Mouse (Mus musculus) midbrain, embryonic 14.5 days (tissue): ENCODE measurements around the gene Tpst2. TPM values are rescaled to one million over a fixed set of nuclear protein-coding genes. Genes with fewer than 3 reads are reported as not detected.

Source experiments
- ATAC-seq: fragments of 200-750 bp; cut with Nextera tagmentation; 2 replicates; pipeline ENCODE4 v1.8.0; 2017; ENCODE audit warnings: moderate number of reproducible peaks, moderate library complexity; ENCODE audit not compliant: low FRiP score, low TSS enrichment
- DNase-seq: peaks from one replicate; pipeline ENCODE4 v3.0.0-alpha.2; 2015
- H3K27ac ChIP-seq: fragments of 300-500 bp; sonication (generic); replicated peaks from 2 replicates; pipeline ENCODE4 v1.5.1; 2014; ENCODE audit warnings: mild to moderate bottlenecking, low read depth, low read length, moderate library complexity
- H3K27me3 ChIP-seq: fragments of 300-500 bp; sonication (generic); 2 replicates; pipeline ENCODE4 v1.6.1; 2014; ENCODE audit warnings: low read length, control low read depth, mixed read lengths; ENCODE audit not compliant: control insufficient read depth, insufficient read depth
- H3K36me3 ChIP-seq: fragments of 300-500 bp; sonication (generic); 2 replicates; pipeline ENCODE4 v1.6.1; 2014; ENCODE audit warnings: low read length, control low read depth; ENCODE audit not compliant: control insufficient read depth, insufficient read depth
- H3K4me1 ChIP-seq: fragments of 300-500 bp; sonication (generic); 2 replicates; pipeline ENCODE4 v1.6.1; 2014; ENCODE audit warnings: mild to moderate bottlenecking, antibody characterized with exemption, low read length, control low read depth; ENCODE audit not compliant: control insufficient read depth, insufficient read depth
- H3K4me2 ChIP-seq: fragments of 300-500 bp; sonication (generic); 2 replicates; pipeline ENCODE4 v1.6.1; 2014; ENCODE audit warnings: mild to moderate bottlenecking, low read length, moderate library complexity
- H3K4me3 ChIP-seq: fragments of 300-500 bp; sonication (generic); replicated peaks from 2 replicates; pipeline ENCODE4 v1.5.1; 2014; ENCODE audit warnings: low read depth, low read length
- H3K9ac ChIP-seq: fragments of 300-500 bp; sonication (generic); replicated peaks from 2 replicates; pipeline ENCODE4 v1.6.1; 2014; ENCODE audit warnings: mild to moderate bottlenecking, low read length, moderate library complexity
- H3K9me3 ChIP-seq: fragments of 300-500 bp; sonication (generic); 2 replicates; pipeline ENCODE4 v1.6.1; 2016; ENCODE audit warnings: low read length, control low read depth, mixed read lengths; ENCODE audit not compliant: control insufficient read depth
- WGBS: fragments of 180-500 bp; shearing (Covaris S2); extraction: QIAGEN DNeasy Blood & Tissue Kit; methylation state at CpG from one replicate; pipeline ENCODE4 v1.1.7; 2014; 5-methylcytosine and 5-hydroxymethylcytosine counted together
- polyA plus RNA-seq: library from polyadenylated mRNA; unstranded; fragments of >200 nt; fragmentation: Nextera tagmentation; extraction: Ambion mirVana; gene quantifications from 2 replicates; pipeline ENCODE4 v1.2.1, GENCODE M21; 2014

Tpst2 gene
- polyA plus RNA-seq, 1 experiment from 2014 or later, result 26.4 TPM

DNA sequence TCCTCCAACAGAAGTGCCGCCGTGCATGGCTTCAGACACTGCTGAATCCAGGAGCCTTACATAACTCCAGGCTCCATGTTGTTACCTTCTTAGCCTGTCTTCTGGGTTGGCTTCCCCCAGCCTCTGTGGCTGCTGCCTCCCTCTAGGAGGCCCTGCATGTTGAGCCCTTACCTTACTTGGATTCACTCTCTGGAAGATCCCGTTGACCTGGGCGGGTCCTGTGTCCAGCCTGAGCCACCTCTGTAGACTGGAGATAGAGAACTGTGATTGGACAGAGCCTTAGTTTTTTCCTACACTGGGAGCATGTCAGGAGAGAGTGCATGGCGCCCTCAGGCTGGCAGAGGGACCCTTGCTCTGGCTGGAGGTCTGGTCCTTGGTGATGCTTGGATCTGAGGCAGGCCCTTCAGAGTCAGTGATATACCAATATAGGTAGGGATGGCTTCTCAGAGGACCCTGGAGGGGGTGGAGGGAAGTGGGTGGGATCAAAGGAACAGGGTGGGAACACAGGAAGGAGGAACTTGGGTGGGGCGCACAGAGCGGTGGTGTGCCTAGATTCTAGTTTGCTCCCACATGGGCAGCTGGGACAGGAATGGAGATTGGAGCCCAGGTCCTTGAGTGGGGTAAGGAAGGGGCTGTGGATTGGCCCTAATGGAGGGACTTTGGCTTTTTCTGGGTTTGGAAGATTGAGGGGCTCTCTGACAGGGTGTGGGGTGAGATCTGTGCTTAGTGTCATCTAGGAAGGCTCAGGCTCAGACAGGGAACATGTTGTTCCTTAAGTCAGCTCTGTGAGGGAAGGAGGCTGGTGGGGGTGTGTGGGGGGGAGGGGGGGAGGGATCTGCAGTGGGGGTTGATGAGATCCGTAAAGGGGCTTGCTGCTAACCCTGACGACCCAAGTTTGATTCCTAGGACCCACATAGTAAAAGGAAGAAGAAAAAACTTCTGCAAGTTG is 12.0 kb downstream of the Tpst2 start:
- H3K27me3 ChIP-seq, result no peaks in the 10 kb centered on the region

DNA sequence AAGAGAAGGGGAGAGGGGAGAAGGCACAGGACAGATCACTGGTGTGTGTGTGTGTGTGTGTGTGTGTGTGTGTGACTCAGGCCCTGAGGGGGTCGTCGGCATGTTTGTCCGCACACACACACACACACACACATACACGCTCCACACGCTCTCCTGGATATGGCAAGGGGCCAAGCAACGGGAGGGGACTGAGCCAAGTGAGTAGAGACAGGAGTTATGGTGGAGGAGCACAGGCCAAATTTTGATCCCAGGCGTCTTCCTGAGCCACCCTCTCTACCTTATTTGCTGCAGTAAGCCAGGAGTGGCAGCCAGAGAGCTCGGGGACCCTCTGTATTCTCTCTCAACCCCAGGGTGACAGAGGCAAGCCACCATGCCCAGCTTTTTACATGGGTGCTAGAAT is 12.7 kb downstream of the Tpst2 start:
- Histone ChIP-seq H3K27me3 (no peaks in the 10 kb centered on the region), H3K4me3 (no peak overlapping the region), H3K9ac (no peak overlapping the region), H3K36me3 (no peaks in the 10 kb centered on the region), H3K4me1 (no peaks in the 10 kb centered on the region), H3K27ac (no peak overlapping the region), H3K4me2 (no peak overlapping the region), H3K9me3 (no peaks in the 10 kb centered on the region)
- ATAC-seq (no peak), DNase-seq (no peak)
- WGBS, result 81% methylated on average over 8 of the region's 8 CpGs

More for the DNA sequence above, 12.0 kb downstream of the Tpst2 start:
- Histone ChIP-seq H3K36me3 (no peaks in the 10 kb centered on the region), H3K4me2 (no peak overlapping the region), H3K4me1 (no peaks in the 10 kb centered on the region), H3K27ac (no peak overlapping the region), H3K4me3 (no peak overlapping the region), H3K9me3 (no peaks in the 10 kb centered on the region), H3K9ac (no peak overlapping the region)
- WGBS, result 87% methylated on average over 9 of the region's 9 CpGs
- no peak for ATAC-seq
- no peak for DNase-seq

DNA sequence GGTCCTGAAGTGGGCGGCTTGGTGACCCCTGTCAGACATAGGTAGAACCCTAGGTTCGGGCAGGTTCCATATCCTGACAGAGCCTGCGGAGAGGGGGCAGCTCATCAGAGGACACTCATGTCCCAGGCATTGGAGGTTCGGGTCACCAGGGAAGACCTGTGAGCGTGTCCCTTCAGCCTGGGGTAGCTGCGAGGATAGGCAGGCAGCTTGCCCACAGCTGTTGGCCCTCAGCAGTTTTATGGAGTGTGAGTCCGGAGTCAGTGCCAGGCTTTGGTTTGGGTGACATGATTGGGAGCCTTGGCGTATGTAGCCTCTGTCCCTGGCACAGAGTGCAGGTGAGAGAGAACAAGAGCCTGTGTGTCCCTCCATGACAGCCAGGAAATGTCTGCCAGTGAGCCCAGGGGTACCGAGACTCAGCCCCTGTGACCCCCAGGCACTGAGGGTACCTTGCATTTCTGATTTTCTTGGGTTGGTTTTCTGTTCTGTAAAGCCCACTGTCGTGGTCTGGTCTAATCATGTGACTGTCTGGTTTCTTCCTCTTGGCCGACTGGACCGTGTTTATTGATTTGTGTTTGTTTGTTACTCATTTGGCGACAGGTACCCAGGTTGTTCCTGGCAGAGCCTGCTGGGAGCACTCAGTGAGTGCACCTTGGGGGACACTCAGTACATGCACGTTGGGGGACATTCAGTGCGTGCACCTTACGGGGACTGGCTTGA is 13.5 kb downstream of the Tpst2 start:
- no peak for DNase-seq
- Histone ChIP-seq H3K4me2 (no peak overlapping the region), H3K9ac (no peak overlapping the region), H3K4me1 (peaks cover 5% of the 10 kb centered on the region), H3K36me3 (no peaks in the 10 kb centered on the region), H3K27ac (no peak overlapping the region), H3K27me3 (no peaks in the 10 kb centered on the region), H3K9me3 (no peaks in the 10 kb centered on the region), H3K4me3 (no peak overlapping the region)
- ATAC-seq, result no peak
- WGBS, result 89% methylated on average over 16 of the region's 16 CpGs

DNA sequence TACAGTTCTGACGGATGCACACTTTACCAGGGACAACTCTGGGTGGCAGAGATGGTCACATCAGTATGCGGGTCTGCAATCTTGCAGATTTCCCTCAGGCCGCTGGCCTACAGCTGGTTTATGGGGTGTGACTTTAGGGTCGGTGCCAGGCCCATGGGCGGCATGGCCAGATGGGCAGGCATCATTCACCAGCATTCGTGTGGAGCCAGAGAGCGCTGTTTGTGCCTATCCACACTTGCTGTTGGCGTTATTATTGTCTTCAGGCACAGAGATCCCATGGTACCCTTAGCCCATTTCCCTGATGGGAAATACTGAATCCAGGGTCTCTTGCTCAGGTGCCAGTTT is 14.0 kb downstream of the Tpst2 start:
- Histone ChIP-seq H3K9ac (no peak overlapping the region), H3K9me3 (no peaks in the 10 kb centered on the region), H3K27ac (no peak overlapping the region), H3K4me2 (no peak overlapping the region), H3K4me1 (peaks cover 7% of the 10 kb centered on the region), H3K27me3 (no peaks in the 10 kb centered on the region), H3K4me3 (no peak overlapping the region), H3K36me3 (no peaks in the 10 kb centered on the region)
- no peak for DNase-seq
- no peak for ATAC-seq
- WGBS, result 92% methylated on average over 8 of the region's 8 CpGs

DNA sequence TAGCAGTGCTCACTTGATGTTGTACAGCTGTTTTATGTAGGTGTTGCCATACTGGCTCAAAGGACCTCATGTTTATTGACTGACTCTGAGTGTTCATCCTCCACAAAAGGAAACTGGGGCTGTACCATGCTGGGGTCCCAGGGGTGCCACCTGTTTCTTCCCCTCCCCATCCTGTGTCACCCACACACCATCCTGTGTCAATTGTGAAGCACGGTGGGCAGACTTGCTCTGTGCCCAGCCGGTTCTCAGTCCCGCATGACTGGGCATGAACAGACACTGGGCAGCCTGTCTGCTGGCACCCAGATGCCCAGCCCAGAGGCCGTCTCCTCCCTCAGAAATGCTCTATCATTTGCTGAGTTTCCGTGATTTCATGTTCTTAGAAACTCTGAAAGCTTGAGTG is 15.4 kb downstream of the Tpst2 start:
- no peak overlapping the region for H3K4me3 ChIP-seq
- H3K27me3 ChIP-seq, result no peaks in the 10 kb centered on the region
- no peaks in the 10 kb centered on the region for H3K36me3 ChIP-seq
- no peak overlapping the region for H3K9ac ChIP-seq
- DNase-seq, result no peak
- 70% methylated on average over 5 of the region's 5 CpGs for WGBS
- H3K4me2 ChIP-seq, result no peak overlapping the region
- H3K4me1 ChIP-seq, result peaks cover 7% of the 10 kb centered on the region
- H3K9me3 ChIP-seq, result no peaks in the 10 kb centered on the region
- H3K27ac ChIP-seq, result no peak overlapping the region
- ATAC-seq, result no peak

DNA sequence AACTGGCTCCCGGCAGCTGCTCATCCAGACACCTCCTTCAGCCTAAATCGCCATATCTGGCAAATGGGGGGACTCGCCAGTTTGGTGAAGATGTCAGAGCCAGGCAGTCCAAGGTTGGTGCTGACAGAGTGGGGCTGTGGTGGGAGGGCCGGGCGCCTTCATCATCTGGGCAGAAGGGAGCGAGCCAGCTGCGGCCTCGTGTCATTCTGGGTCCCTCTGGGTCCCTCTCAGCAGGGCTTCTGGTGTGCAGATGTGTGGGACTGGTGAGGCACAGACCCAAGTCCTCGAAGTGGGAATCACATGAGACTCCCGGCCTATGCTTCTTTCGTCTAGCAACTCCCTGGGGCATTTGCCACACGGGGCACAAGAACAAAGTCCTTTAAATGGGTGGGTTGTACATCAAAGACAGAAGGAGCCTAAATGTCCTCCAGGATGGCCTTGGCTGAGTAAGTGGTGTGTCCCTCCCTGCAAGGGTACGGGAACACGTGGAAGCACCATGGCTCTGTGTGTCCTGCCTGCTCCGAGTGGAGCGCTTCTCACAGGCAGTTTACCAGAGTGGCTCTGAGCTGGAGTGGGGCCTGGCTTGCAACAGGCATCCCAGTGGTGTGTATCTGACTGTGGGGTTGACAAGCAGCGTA is 16.0 kb downstream of the Tpst2 start:
- Histone ChIP-seq H3K36me3 (no peaks in the 10 kb centered on the region), H3K27me3 (no peaks in the 10 kb centered on the region), H3K9me3 (no peaks in the 10 kb centered on the region), H3K4me2 (no peak overlapping the region), H3K27ac (no peak overlapping the region), H3K4me1 (peaks cover 7% of the 10 kb centered on the region), H3K9ac (no peak overlapping the region), H3K4me3 (no peak overlapping the region)
- no peak for ATAC-seq
- no peak for DNase-seq
- WGBS, result 82% methylated on average over 17 of the region's 17 CpGs

DNA sequence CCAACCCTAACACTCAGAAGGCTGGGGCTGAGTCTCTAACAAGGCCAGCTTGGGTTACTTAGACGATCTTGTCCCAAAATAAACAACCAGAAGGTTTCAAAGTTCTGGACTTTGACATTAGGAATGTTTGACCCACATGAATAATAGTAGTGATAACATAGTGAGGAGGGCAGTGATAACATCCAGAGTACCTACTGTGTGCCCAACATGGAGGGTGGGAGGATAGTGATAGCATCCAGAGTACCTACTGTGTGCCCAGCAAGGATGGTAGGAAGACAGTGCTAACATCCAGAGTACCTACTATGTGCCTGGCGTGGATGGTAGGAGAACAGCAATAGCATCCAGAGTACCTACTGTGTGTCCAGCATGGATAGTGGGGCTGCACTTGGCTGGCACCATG is 17.3 kb downstream of the Tpst2 start:
- 91% methylated on average over 2 of the region's 2 CpGs for WGBS
- Histone ChIP-seq H3K4me3 (no peak overlapping the region), H3K9me3 (no peaks in the 10 kb centered on the region), H3K27me3 (no peaks in the 10 kb centered on the region), H3K9ac (no peak overlapping the region), H3K4me1 (peaks cover 7% of the 10 kb centered on the region), H3K4me2 (no peak overlapping the region), H3K36me3 (no peaks in the 10 kb centered on the region), H3K27ac (no peak overlapping the region)
- ATAC-seq, result no peak
- no peak for DNase-seq

DNA sequence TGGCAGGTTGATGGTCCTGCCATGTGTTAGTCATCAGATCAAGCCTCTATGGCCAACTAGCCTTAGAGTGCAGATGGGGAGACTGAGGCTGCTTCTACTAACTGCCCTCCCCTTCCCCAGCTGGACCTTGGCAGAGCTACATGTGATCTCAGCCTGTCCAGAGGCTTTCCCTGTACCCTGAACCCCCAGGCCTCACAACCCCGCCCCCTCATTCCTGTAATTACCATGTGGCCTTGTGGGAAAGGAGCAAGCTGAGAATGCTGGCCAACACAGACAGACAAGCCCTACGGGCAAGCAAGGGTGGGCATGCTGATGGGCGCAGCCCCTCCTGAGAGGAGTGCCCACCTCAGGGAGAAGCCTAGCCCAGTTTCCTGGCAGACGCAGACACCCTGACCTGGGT is 18.2 kb downstream of the Tpst2 start:
- 71% methylated on average over 4 of the region's 4 CpGs for WGBS
- H3K9ac ChIP-seq, result no peak overlapping the region
- no peak for DNase-seq
- H3K27ac ChIP-seq, result no peak overlapping the region
- no peak overlapping the region for H3K4me2 ChIP-seq
- no peak for ATAC-seq
- H3K36me3 ChIP-seq, result no peaks in the 10 kb centered on the region
- peaks cover 7% of the 10 kb centered on the region for H3K4me1 ChIP-seq
- no peak overlapping the region for H3K4me3 ChIP-seq
- H3K9me3 ChIP-seq, result no peaks in the 10 kb centered on the region
- H3K27me3 ChIP-seq, result no peaks in the 10 kb centered on the region
